Mouse (Mus musculus) forelimb bud, embryonic 11.5 days (tissue): Measurements from ENCODE around the gene Arfgef3.
"Not testable (repeated sequence)": the region's sequence is repeated elsewhere in the genome, so short reads cannot be mapped to it uniquely, and the experiment has no call there.

ENCODE experiments used
- DNase-seq: peaks from one replicate; pipeline ENCODE4 v3.0.0-alpha.2; 2012; ENCODE audit warnings: low read depth, low spot score

Arfgef3 gene

GRCm38 (mm10) chr10:18681385-18681954 is 62.3 kb downstream of the Arfgef3 start:
- DNase-seq = no peak

GRCm38 (mm10) chr10:18680661-18681384 is 62.9 kb downstream of the Arfgef3 start:
- no peak for DNase-seq

GRCm38 (mm10) chr10:18678836-18679235 is 64.9 kb downstream of the Arfgef3 start:
- DNase-seq = no peak

- no peak for DNase-seq
These were observed 79.0 kb downstream of the Arfgef3 start for GRCm38 (mm10) chr10:18664794-18665193.

- no peak for DNase-seq
These were observed 79.7 kb downstream of the Arfgef3 start for GRCm38 (mm10) chr10:18664016-18664415.

- DNase-seq = no peak
These were observed 82.0 kb downstream of the Arfgef3 start for GRCm38 (mm10) chr10:18661606-18662220.

- no peak for DNase-seq
These were observed 82.8 kb downstream of the Arfgef3 start for GRCm38 (mm10) chr10:18660998-18661397.

GRCm38 (mm10) chr10:18657588-18657987 is 86.2 kb downstream of the Arfgef3 start:
- no peak for DNase-seq

GRCm38 (mm10) chr10:18647069-18647468 is 96.7 kb downstream of the Arfgef3 start:
- DNase-seq = no peak

- no peak for DNase-seq
These were observed 97.7 kb downstream of the Arfgef3 start for GRCm38 (mm10) chr10:18646035-18646434.

- no peak for DNase-seq
These were observed 99.4 kb downstream of the Arfgef3 start for GRCm38 (mm10) chr10:18644346-18644745.

GRCm38 (mm10) chr10:18643506-18643905 is 100.2 kb downstream of the Arfgef3 start:
- DNase-seq = no peak

GRCm38 (mm10) chr10:18642854-18643253 is 100.9 kb downstream of the Arfgef3 start:
- no peak for DNase-seq

GRCm38 (mm10) chr10:18640596-18640995 is 103.2 kb downstream of the Arfgef3 start:
- no peak for DNase-seq

- no peak for DNase-seq
These were observed 108.3 kb downstream of the Arfgef3 start for GRCm38 (mm10) chr10:18635450-18635849.

GRCm38 (mm10) chr10:18634405-18634985 is 109.3 kb downstream of the Arfgef3 start:
- no peak for DNase-seq

- no peak for DNase-seq
These were observed 113.3 kb downstream of the Arfgef3 start for GRCm38 (mm10) chr10:18630498-18630897.

GRCm38 (mm10) chr10:18627530-18627929 is 116.2 kb downstream of the Arfgef3 start:
- DNase-seq = no peak

GRCm38 (mm10) chr10:18612796-18613195 is 131.0 kb downstream of the Arfgef3 start:
- no peak for DNase-seq

GRCm38 (mm10) chr10:18604827-18605535 is 138.8 kb downstream of the Arfgef3 start:
- not testable (repeated sequence) for DNase-seq

- peak; percentile 62 for DNase-seq
These were observed 141.7 kb downstream of the Arfgef3 start for GRCm38 (mm10) chr10:18602030-18602429.

- DNase-seq = no peak
These were observed 146.1 kb downstream of the Arfgef3 start for GRCm38 (mm10) chr10:18597601-18598000.
